ENCODE assay signal across 14 mouse cellular contexts in genomic region chr5:124499001-124499400, GRCm38 (mm10). TPM values are rescaled to one million over a fixed set of nuclear protein-coding genes. Genes with fewer than 3 reads are reported as not detected.
A peak's percentile ranks its signal among the peaks of the same experiment; 100 is the strongest.
DNase-seq lines count a peak whose midpoint lies in the region; ATAC-seq lines count a peak whose summit lies in the region.
"Had no signal": no experiment of that assay in that cellular context is flagged by ENCODE, and none has a peak within 500 bp of the region (broad histone marks: within the 10 kb centered on the region; RNA-seq: fewer than 3 reads in every experiment).

No protein-coding gene starts in this region.

- H3K9ac ChIP-seq in hindbrain, embryonic 12.5 days: no peak overlapping the region
- no peak overlapping the region for H3K9ac ChIP-seq in embryonic facial prominence, embryonic 11.5 days (replicated peaks; ENCODE audit: low read length)
- H3K9ac ChIP-seq: midbrain, embryonic 15.5 days had no signal

- no peak overlapping the region for H3K27ac ChIP-seq in hindbrain, embryonic 10.5 days
- H3K27ac ChIP-seq in hindbrain, embryonic 12.5 days: no peak overlapping the region
- no peak overlapping the region for H3K27ac ChIP-seq in embryonic facial prominence, embryonic 11.5 days (replicated peaks; ENCODE audit: low read depth, low read length)
- H3K27ac ChIP-seq: midbrain, embryonic 15.5 days had no signal

- 12% methylated on average over 5 of the region's 5 CpGs for WGBS in hindbrain, embryonic 10.5 days
- 20% methylated on average over 5 of the region's 5 CpGs for WGBS in hindbrain, embryonic 12.5 days
- 30% methylated on average over 5 of the region's 5 CpGs for WGBS in embryonic facial prominence, embryonic 11.5 days

- no peaks in the 10 kb centered on the region for H3K9me3 ChIP-seq in hindbrain, embryonic 10.5 days
- no peaks in the 10 kb centered on the region for H3K9me3 ChIP-seq in hindbrain, embryonic 12.5 days (replicated peaks)
- H3K9me3 ChIP-seq in embryonic facial prominence, embryonic 11.5 days (replicated peaks; ENCODE audit: control insufficient read depth, low read length): no peaks in the 10 kb centered on the region
- H3K9me3 ChIP-seq: midbrain, embryonic 15.5 days had no signal

- ATAC-seq in hindbrain, embryonic 12.5 days (ENCODE audit: low FRiP score): no peak
- ATAC-seq in embryonic facial prominence, embryonic 11.5 days (replicated peaks; ENCODE audit: insufficient number of reproducible peaks, low FRiP score, low TSS enrichment, low read depth): 0 out of 2 replicates have a peak, but pooled peaks have one; percentile 19
- no peak for ATAC-seq in granulocyte monocyte progenitor cell, adult 5-6 weeks (replicated peaks; ENCODE audit: poor library complexity, severe bottlenecking)
- ATAC-seq: forebrain, embryonic 16.5 days; midbrain, embryonic 15.5 days had no signal

- H3K4me2 ChIP-seq in hindbrain, embryonic 12.5 days (replicated peaks): no peak overlapping the region
- H3K4me2 ChIP-seq in embryonic facial prominence, embryonic 11.5 days (ENCODE audit: low read depth, low read length): no peak overlapping the region
- H3K4me2 ChIP-seq: midbrain, embryonic 15.5 days had no signal

- peaks cover 75% of the 10 kb centered on the region for H3K36me3 ChIP-seq in hindbrain, embryonic 10.5 days
- H3K36me3 ChIP-seq in hindbrain, embryonic 12.5 days: peaks cover 25% of the 10 kb centered on the region
- peaks cover 2% of the 10 kb centered on the region for H3K36me3 ChIP-seq in embryonic facial prominence, embryonic 11.5 days (replicated peaks; ENCODE audit: control insufficient read depth, insufficient read depth, low read depth, low read length)
- H3K36me3 ChIP-seq: midbrain, embryonic 15.5 days had no signal

- peak; percentile 73 for DNase-seq in hindbrain, embryonic 10.5 days (ENCODE audit: low spot score)
- DNase-seq in retina, postnatal 1 day: peak; percentile 30
- no peak for DNase-seq in retina, embryonic 14.5 days (ENCODE audit: low spot score)
- no peak for DNase-seq in embryonic facial prominence, embryonic 11.5 days (ENCODE audit: low spot score)
- DNase-seq in cerebellum, postnatal 25 days: no peak
- DNase-seq: adrenal gland, postnatal 14 days; cerebellum, adult 11 months; kidney, postnatal 14 days; right cerebral cortex, postnatal 25 days had no signal

- H3K27me3 ChIP-seq in hindbrain, embryonic 10.5 days (ENCODE audit: insufficient read depth, poor library complexity, severe bottlenecking): no peaks in the 10 kb centered on the region
- H3K27me3 ChIP-seq in hindbrain, embryonic 12.5 days: no peaks in the 10 kb centered on the region
- H3K27me3 ChIP-seq in embryonic facial prominence, embryonic 11.5 days (ENCODE audit: control insufficient read depth, insufficient read depth, low read length): no peaks in the 10 kb centered on the region
- H3K27me3 ChIP-seq: CH12.LX; midbrain, embryonic 15.5 days had no signal

- peaks cover 45% of the 10 kb centered on the region for H3K4me1 ChIP-seq in hindbrain, embryonic 10.5 days (replicated peaks)
- peaks cover 14% of the 10 kb centered on the region for H3K4me1 ChIP-seq in hindbrain, embryonic 12.5 days
- H3K4me1 ChIP-seq in embryonic facial prominence, embryonic 11.5 days (ENCODE audit: control insufficient read depth, insufficient read depth, low read length): no peaks in the 10 kb centered on the region
- H3K4me1 ChIP-seq: midbrain, embryonic 15.5 days had no signal

- H3K4me3 ChIP-seq in hindbrain, embryonic 10.5 days: no peak overlapping the region
- no peak overlapping the region for H3K4me3 ChIP-seq in hindbrain, embryonic 12.5 days
- H3K4me3 ChIP-seq in embryonic facial prominence, embryonic 11.5 days (ENCODE audit: low read depth, low read length): no peak overlapping the region
- H3K4me3 ChIP-seq: midbrain, embryonic 15.5 days had no signal

RNA-seq across cellular contexts. Expression of gene Snrnp35, which starts 16.1 kb away (rescaled TPM):
- 29.7 and 35.4 TPM in 2 replicates for polyA plus RNA-seq in hindbrain, embryonic 10.5 days (2016; fragmentation: Nextera tagmentation; extraction: Ambion mirVana)
- polyA plus RNA-seq in hindbrain, embryonic 12.5 days (2016; fragmentation: Nextera tagmentation; extraction: Ambion mirVana): 23.8 and 27.2 TPM in 2 replicates
- polyA plus RNA-seq in embryonic facial prominence, embryonic 11.5 days (2014; fragmentation: Nextera tagmentation; extraction: Ambion mirVana): 12.3 and 13.9 TPM in 2 replicates
- total RNA-seq in granulocyte monocyte progenitor cell, adult 5-6 weeks (2014; fragmentation: Nextera tagmentation): 9.1 and 12.3 TPM in 2 replicates
- 11.8 and 11.9 TPM in 2 replicates for total RNA-seq in granulocyte monocyte progenitor cell, adult 5-6 weeks (2017)

RNA-seq across cellular contexts. Expression of gene Rilpl2, which starts 20.8 kb away (rescaled TPM):
- polyA plus RNA-seq in hindbrain, embryonic 10.5 days (2016; fragmentation: Nextera tagmentation; extraction: Ambion mirVana): 21.5 and 23.1 TPM in 2 replicates
- polyA plus RNA-seq in hindbrain, embryonic 12.5 days (2016; fragmentation: Nextera tagmentation; extraction: Ambion mirVana): 18.0 and 20.0 TPM in 2 replicates
- polyA plus RNA-seq in embryonic facial prominence, embryonic 11.5 days (2014; fragmentation: Nextera tagmentation; extraction: Ambion mirVana): 28.0 and 28.2 TPM in 2 replicates
- 51.9 and 68.3 TPM in 2 replicates for total RNA-seq in granulocyte monocyte progenitor cell, adult 5-6 weeks (2014; fragmentation: Nextera tagmentation)
- 40.5 and 61.8 TPM in 2 replicates for total RNA-seq in granulocyte monocyte progenitor cell, adult 5-6 weeks (2017)

RNA-seq across cellular contexts. Expression of gene Rilpl1, which starts 32.2 kb away (rescaled TPM):
- polyA plus RNA-seq in hindbrain, embryonic 10.5 days (2016; fragmentation: Nextera tagmentation; extraction: Ambion mirVana): 19.6 and 22.8 TPM in 2 replicates
- polyA plus RNA-seq in hindbrain, embryonic 12.5 days (2016; fragmentation: Nextera tagmentation; extraction: Ambion mirVana): 18.9 and 20.9 TPM in 2 replicates
- polyA plus RNA-seq in embryonic facial prominence, embryonic 11.5 days (2014; fragmentation: Nextera tagmentation; extraction: Ambion mirVana): 26.2 and 29.7 TPM in 2 replicates
- total RNA-seq in granulocyte monocyte progenitor cell, adult 5-6 weeks (2014; fragmentation: Nextera tagmentation): 1.3 TPM in 1 of 2 replicates, not detected in the other
- total RNA-seq in granulocyte monocyte progenitor cell, adult 5-6 weeks (2017): not detected in 2 replicates

RNA-seq across cellular contexts. Expression of gene Tmed2, which starts 41.5 kb away (rescaled TPM):
- polyA plus RNA-seq in hindbrain, embryonic 10.5 days (2016; fragmentation: Nextera tagmentation; extraction: Ambion mirVana): 396 and 457 TPM in 2 replicates
- polyA plus RNA-seq in hindbrain, embryonic 12.5 days (2016; fragmentation: Nextera tagmentation; extraction: Ambion mirVana): 418 and 446 TPM in 2 replicates
- 533 and 564 TPM in 2 replicates for polyA plus RNA-seq in embryonic facial prominence, embryonic 11.5 days (2014; fragmentation: Nextera tagmentation; extraction: Ambion mirVana)
- total RNA-seq in granulocyte monocyte progenitor cell, adult 5-6 weeks (2014; fragmentation: Nextera tagmentation): 512 and 560 TPM in 2 replicates
- total RNA-seq in granulocyte monocyte progenitor cell, adult 5-6 weeks (2017): 584 and 1,053 TPM in 2 replicates

RNA-seq across cellular contexts. Expression of gene Ddx55, which starts 53.7 kb away (rescaled TPM):
- polyA plus RNA-seq in hindbrain, embryonic 10.5 days (2016; fragmentation: Nextera tagmentation; extraction: Ambion mirVana): 19.2 and 19.6 TPM in 2 replicates
- 18.0 and 19.1 TPM in 2 replicates for polyA plus RNA-seq in hindbrain, embryonic 12.5 days (2016; fragmentation: Nextera tagmentation; extraction: Ambion mirVana)
- 12.1 and 12.6 TPM in 2 replicates for polyA plus RNA-seq in embryonic facial prominence, embryonic 11.5 days (2014; fragmentation: Nextera tagmentation; extraction: Ambion mirVana)
- total RNA-seq in granulocyte monocyte progenitor cell, adult 5-6 weeks (2014; fragmentation: Nextera tagmentation): 14.5 and 19.8 TPM in 2 replicates
- total RNA-seq in granulocyte monocyte progenitor cell, adult 5-6 weeks (2017): 8.4 and 10.6 TPM in 2 replicates

Comparison
In these comparisons a context has a peak if more than half of its experiments do, and no peak if none do; other contexts are left out.
1. DNase-seq: peak in hindbrain, embryonic 10.5 days (single experiment) and retina, postnatal 1 day (single experiment); none in retina, embryonic 14.5 days (single experiment), embryonic facial prominence, embryonic 11.5 days (single experiment) and cerebellum, postnatal 25 days (0 of 2).